In genomic region chr14:47187666-47188360, GRCm38 (mm10) we compare ENCODE assay signal across 7 mouse cellular contexts. TPM values are rescaled to one million over a fixed set of nuclear protein-coding genes. Genes with fewer than 3 reads are reported as not detected.
A peak's percentile ranks its signal among the peaks of the same experiment; 100 is the strongest.
DNase-seq lines count a peak whose midpoint lies in the region; ATAC-seq and TF ChIP-seq lines count a peak whose summit lies in the region.

No protein-coding gene starts in this region.

- peak overlapping the region; percentile 64 to 80 (median 69) for H3K4me3 ChIP-seq in CH12.LX (replicated peaks in 1 of 3; ENCODE audit: low read depth in 2 of 3, low read length in 2 of 3, poor library complexity in 1 of 3)
- peak overlapping the region; percentile 96 for H3K4me3 ChIP-seq in bone marrow, adult 2 months (replicated peaks; ENCODE audit: control insufficient read depth, low read depth, low read length)
- H3K4me3 ChIP-seq in hindbrain, embryonic 10.5 days = peak overlapping the region; percentile 89; the same call in 1 of the 2 replicates
- peak overlapping the region; percentile 69; the same call in 1 of the 2 replicates for H3K4me3 ChIP-seq in liver, embryonic 12.5 days
- peak overlapping the region; percentile 79; the same call in 1 of the 2 replicates for H3K4me3 ChIP-seq in neural tube, embryonic 13.5 days

- TF ChIP-seq POLR2A in CH12.LX (IDR thresholded peaks at IDR 0.05; ENCODE audit: low read depth, low read length) = no peak
- TF ChIP-seq POLR2A in bone marrow, adult 2 months (IDR thresholded peaks at IDR 0.05; ENCODE audit: borderline replicate concordance, control insufficient read depth, low read depth, low read length) = 0 out of 2 replicates have a peak, but pooled peaks have one; percentile 13

- no peak for ATAC-seq in liver, embryonic 12.5 days
- no peak for ATAC-seq in neural tube, embryonic 13.5 days (ENCODE audit: low read depth)

- peaks cover 2% of the 10 kb centered on the region for H3K9me3 ChIP-seq in CH12.LX (replicated peaks; ENCODE audit: low read length)
- no peaks in the 10 kb centered on the region for H3K9me3 ChIP-seq in hindbrain, embryonic 10.5 days
- no peaks in the 10 kb centered on the region for H3K9me3 ChIP-seq in liver, embryonic 12.5 days (replicated peaks)
- no peaks in the 10 kb centered on the region for H3K9me3 ChIP-seq in neural tube, embryonic 13.5 days

- H3K36me3 ChIP-seq in CH12.LX (replicated peaks in 1 of 2; ENCODE audit: control insufficient read depth in 1 of 2, insufficient read depth in 1 of 2, low read length in 1 of 2) = peaks cover 0 to 9% of the 10 kb centered on the region in 2 experiments
- no peaks in the 10 kb centered on the region for H3K36me3 ChIP-seq in hindbrain, embryonic 10.5 days
- H3K36me3 ChIP-seq in liver, embryonic 12.5 days = no peaks in the 10 kb centered on the region
- H3K36me3 ChIP-seq in neural tube, embryonic 13.5 days = no peaks in the 10 kb centered on the region

- no peak for TF ChIP-seq RAD21 in CH12.LX (IDR thresholded peaks at IDR 0.05; ENCODE audit: low read depth, low read length)

- peak overlapping the region; percentile 56 for H3K9ac ChIP-seq in CH12.LX (ENCODE audit: insufficient read depth, low read depth)
- peak overlapping the region; percentile 77; the same call in 1 of the 2 replicates for H3K9ac ChIP-seq in liver, embryonic 12.5 days
- no peak overlapping the region for H3K9ac ChIP-seq in neural tube, embryonic 13.5 days

- no peak overlapping the region for H3K27ac ChIP-seq in CH12.LX (ENCODE audit: insufficient read depth, low read depth)
- H3K27ac ChIP-seq in bone marrow, adult 2 months (ENCODE audit: control insufficient read depth, insufficient read depth, low read depth, low read length, poor library complexity) = peak overlapping the region; percentile 93
- no peak overlapping the region for H3K27ac ChIP-seq in hindbrain, embryonic 10.5 days
- H3K27ac ChIP-seq in liver, embryonic 12.5 days = no peak overlapping the region
- no peak overlapping the region for H3K27ac ChIP-seq in neural tube, embryonic 13.5 days (replicated peaks)

- peak overlapping the region; percentile 80 for H3K4me2 ChIP-seq in CH12.LX (ENCODE audit: insufficient read depth, low read depth, poor library complexity, severe bottlenecking)
- H3K4me2 ChIP-seq in liver, embryonic 12.5 days = peak overlapping the region; percentile 95
- H3K4me2 ChIP-seq in neural tube, embryonic 13.5 days = peak overlapping the region; percentile 97

- dilution Hi-C loops in CH12.LX (cut with MboI; ENCODE audit: extremely low pct_ligation_motif_present, extremely low pct_unique_long_range_greater_than_20kb, low sequenced_read_pairs) = no loop called here

- H3K79me2 ChIP-seq in CH12.LX (replicated peaks; ENCODE audit: control insufficient read depth, extremely low read depth, insufficient read depth, poor library complexity, severe bottlenecking) = no peaks in the 10 kb centered on the region

- 5% methylated on average over 12 of the region's 12 CpGs for whole genome bisulfite sequencing in bone marrow, adult 2 months
- 41% methylated on average over 12 of the region's 12 CpGs for WGBS in hindbrain, embryonic 10.5 days
- WGBS in liver, embryonic 12.5 days (ENCODE audit: insufficient replicate concordance) = 27% methylated on average over 12 of the region's 12 CpGs
- 42% methylated on average over 12 of the region's 12 CpGs for WGBS in neural tube, embryonic 13.5 days

- TF ChIP-seq EP300 in CH12.LX (IDR thresholded peaks at IDR 0.05; ENCODE audit: low read length) = peak; percentile 32; the same call in 1 of the 2 replicates

- in situ Hi-C loops in CH12.LX (cut with MboI; ENCODE audit: low pct_ligation_motif_present, low pct_unique_long_range_greater_than_20kb, low sequenced_read_pairs) = no loop called here

- peak; percentile 66 for DNase-seq in CH12.LX (ENCODE audit: extremely low read depth)
- no peak for DNase-seq in hindbrain, embryonic 10.5 days (ENCODE audit: low spot score)
- no peak for DNase-seq in left cerebral cortex, adult 11 months (ENCODE audit: low spot score)
- no peak for DNase-seq in gastrocnemius, postnatal 4 days (ENCODE audit: low spot score in 2 of 2)

- peaks cover 0 to 11% of the 10 kb centered on the region in 2 experiments; a peak in 2 of 4 replicates for H3K4me1 ChIP-seq in CH12.LX (ENCODE audit: control insufficient read depth in 1 of 2, insufficient read depth in 2 of 2)
- no peaks in the 10 kb centered on the region; the same call in 1 of the 2 replicates for H3K4me1 ChIP-seq in bone marrow, adult 2 months (ENCODE audit: control insufficient read depth, insufficient read depth, low read length)
- H3K4me1 ChIP-seq in hindbrain, embryonic 10.5 days (replicated peaks) = peaks cover 11% of the 10 kb centered on the region
- H3K4me1 ChIP-seq in liver, embryonic 12.5 days = peaks cover 32% of the 10 kb centered on the region
- peaks cover 9% of the 10 kb centered on the region for H3K4me1 ChIP-seq in neural tube, embryonic 13.5 days (replicated peaks)

- TF ChIP-seq CTCF in CH12.LX (conservative IDR thresholded peaks at IDR 0.05 in 1 of 2, IDR thresholded peaks at IDR 0.05 in 1 of 2; ENCODE audit: low read depth in 2 of 2, low read length in 2 of 2) = no peak
- no peak for TF ChIP-seq CTCF in bone marrow, adult 2 months (IDR thresholded peaks at IDR 0.05; ENCODE audit: control insufficient read depth, insufficient read depth, low read length)

- H3K27me3 ChIP-seq in CH12.LX (replicated peaks) = no peaks in the 10 kb centered on the region
- H3K27me3 ChIP-seq in hindbrain, embryonic 10.5 days (ENCODE audit: insufficient read depth, poor library complexity, severe bottlenecking) = peaks cover 27% of the 10 kb centered on the region
- H3K27me3 ChIP-seq in liver, embryonic 12.5 days (replicated peaks) = peaks cover 19% of the 10 kb centered on the region
- H3K27me3 ChIP-seq in neural tube, embryonic 13.5 days = peaks cover 24% of the 10 kb centered on the region

TF ChIP-seq in CH12.LX, 34 proteins besides CTCF, POLR2A, EP300 and RAD21:
- TF ChIP-seq MEF2A (IDR thresholded peaks at IDR 0.05; ENCODE audit: borderline replicate concordance, low read depth, low read length) (no peak), ZC3H11A (IDR thresholded peaks at IDR 0.05; ENCODE audit: low read depth, low read length) (no peak), ZKSCAN1 (IDR thresholded peaks at IDR 0.05; ENCODE audit: borderline replicate concordance, low read depth, low read length) (no peak), ZNF384 (IDR thresholded peaks at IDR 0.05; ENCODE audit: low read depth, low read length) (no peak), POLR2AphosphoS2 (IDR thresholded peaks at IDR 0.05; ENCODE audit: low read depth, low read length) (no peak), SIN3A (IDR thresholded peaks at IDR 0.05; ENCODE audit: low read length) (peak; percentile 24; the same call in 1 of the 2 replicates), JUND (conservative IDR thresholded peaks at IDR 0.05; ENCODE audit: low read depth, low read length) (no peak), NELFE (IDR thresholded peaks at IDR 0.05; ENCODE audit: low read depth, low read length) (no peak), TCF12 (IDR thresholded peaks at IDR 0.05; ENCODE audit: low read depth, low read length) (no peak), MYC (IDR thresholded peaks at IDR 0.05; ENCODE audit: low read depth, low read length) (no peak), BHLHE40 (IDR thresholded peaks at IDR 0.05; ENCODE audit: low read depth, low read length) (no peak), CHD2 (IDR thresholded peaks at IDR 0.05; ENCODE audit: low read length) (no peak), ELF1 (IDR thresholded peaks at IDR 0.05; ENCODE audit: low read depth, low read length) (peak; percentile 5; the same call in 1 of the 2 replicates), KAT2A (IDR thresholded peaks at IDR 0.05; ENCODE audit: insufficient replicate concordance, low read length) (no peak), HCFC1 (IDR thresholded peaks at IDR 0.05; ENCODE audit: low read depth, low read length) (no peak), MAX (IDR thresholded peaks at IDR 0.05; ENCODE audit: low read length) (no peak), CHD1 (IDR thresholded peaks at IDR 0.05; ENCODE audit: low read depth, low read length) (no peak; the same call in 1 of the 2 replicates), UBTF (IDR thresholded peaks at IDR 0.05; ENCODE audit: low read depth, low read length) (no peak), IRF4 (IDR thresholded peaks at IDR 0.05; ENCODE audit: low read depth, low read length) (peak; percentile 26; the same call in 1 of the 2 replicates), TBP (conservative IDR thresholded peaks at IDR 0.05; ENCODE audit: low read depth, low read length) (no peak), SMC3 (IDR thresholded peaks at IDR 0.05; ENCODE audit: low read depth, low read length) (no peak), MXI1 (IDR thresholded peaks at IDR 0.05; ENCODE audit: low read depth, low read length) (no peak), USF1 (IDR thresholded peaks at IDR 0.05; ENCODE audit: low read depth, low read length) (no peak)

RNA-seq across cellular contexts. Expression of gene Gch1, which starts 1.4 kb away (rescaled TPM):
- total RNA-seq in CH12.LX (2012; rRNA removed) (3.1 and 5.7 TPM in 2 replicates), CH12.LX (2014; rRNA removed) (6.4 and 6.5 TPM in 2 replicates)
- polyA plus RNA-seq in CH12.LX (2012; ENCODE audit: insufficient read length, low read depth) = 5.2 and 5.7 TPM in 2 replicates
- polyA plus RNA-seq in bone marrow, adult 2 months (2011; ENCODE audit: insufficient read depth, insufficient read length, low replicate concordance, missing spikeins) = 18.8 and 26.8 TPM in 2 replicates
- polyA plus RNA-seq in hindbrain, embryonic 10.5 days (2016; fragmentation: Nextera tagmentation; extraction: Ambion mirVana) = 0.98 and 1.2 TPM in 2 replicates
- 3.4 and 3.7 TPM in 2 replicates for polyA plus RNA-seq in liver, embryonic 12.5 days (2016; fragmentation: Nextera tagmentation; extraction: Ambion mirVana)
- 2.1 and 2.6 TPM in 2 replicates for polyA plus RNA-seq in neural tube, embryonic 13.5 days (2015; fragmentation: Nextera tagmentation; extraction: Ambion mirVana)
- 1 to 10 TPM; 2.5 to 2.7 TPM for total RNA-seq in gastrocnemius, postnatal 4 days (2021)
